Mouse (Mus musculus) gastrocnemius, postnatal 10 days (tissue): Measurements from ENCODE around the gene Gtf2a1l. TPM values are rescaled to one million over a fixed set of nuclear protein-coding genes. Genes with fewer than 3 reads are reported as not detected.

Experiments
- DNase-seq: peaks from one replicate; pipeline ENCODE4 v3.0.0; 2021; ENCODE audit warnings: mixed read lengths
- total RNA-seq, 2 experiments: library from RNA; stranded (reverse); gene quantifications; 2 replicates each; pipeline ENCODE4 v1.2.3; 2021

Gtf2a1l gene
- total RNA-seq, 2 experiments from 2014 or later, result not detected

GRCm38 (mm10) chr17:88658510-88658909 lies 9.9 kb upstream of the Gtf2a1l start:
- DNase-seq, result no peak

GRCm38 (mm10) chr17:88666076-88666475 lies 2.4 kb upstream of the Gtf2a1l start:
- DNase-seq, result no peak

GRCm38 (mm10) chr17:88669921-88670320 lies 1.5 kb downstream of the Gtf2a1l start:
- no peak for DNase-seq

GRCm38 (mm10) chr17:88670800-88671199 lies 2.3 kb downstream of the Gtf2a1l start:
- DNase-seq, result no peak

- DNase-seq, result no peak
These were observed 7.2 kb downstream of the Gtf2a1l start for GRCm38 (mm10) chr17:88675310-88676309.

GRCm38 (mm10) chr17:88688226-88688625 lies 19.8 kb downstream of the Gtf2a1l start:
- DNase-seq, result no peak

GRCm38 (mm10) chr17:88696656-88697333 lies 28.3 kb downstream of the Gtf2a1l start:
- no peak for DNase-seq

GRCm38 (mm10) chr17:88700901-88701300 lies 32.4 kb downstream of the Gtf2a1l start:
- no peak for DNase-seq

GRCm38 (mm10) chr17:88702345-88702744 lies 33.9 kb downstream of the Gtf2a1l start:
- DNase-seq, result no peak

GRCm38 (mm10) chr17:88703112-88703511 lies 34.7 kb downstream of the Gtf2a1l start:
- no peak for DNase-seq

- no peak for DNase-seq
These were observed 37.8 kb downstream of the Gtf2a1l start for GRCm38 (mm10) chr17:88706231-88706649.

- no peak for DNase-seq
These were observed 81.2 kb downstream of the Gtf2a1l start for GRCm38 (mm10) chr17:88749646-88750045.

GRCm38 (mm10) chr17:88752827-88753471 lies 84.5 kb downstream of the Gtf2a1l start:
- DNase-seq, result peak; percentile 20

- DNase-seq, result no peak
These were observed 85.0 kb downstream of the Gtf2a1l start for GRCm38 (mm10) chr17:88753472-88753857.

GRCm38 (mm10) chr17:88755776-88756175 lies 87.3 kb downstream of the Gtf2a1l start:
- no peak for DNase-seq

- DNase-seq, result no peak
These were observed 89.6 kb downstream of the Gtf2a1l start for GRCm38 (mm10) chr17:88758003-88758437.

- DNase-seq, result no peak
These were observed 95.1 kb downstream of the Gtf2a1l start for GRCm38 (mm10) chr17:88763396-88764135.

- DNase-seq, result no peak
These were observed 95.7 kb downstream of the Gtf2a1l start for GRCm38 (mm10) chr17:88764136-88764485.
